Mouse (Mus musculus): Measurements from ENCODE around the gene Supt5.

- TF ChIP-seq CTCF (IDR thresholded peaks at IDR 0.05; ENCODE audit: extremely low read depth, insufficient read depth, insufficient read length, insufficient replicate concordance) (no peak), POLR2A (IDR thresholded peaks at IDR 0.05; ENCODE audit: low read depth, low read length) (no peak)
These were observed 9.2 kb upstream of the Supt5 start for GRCm38 (mm10) chr7:28347746-28348145.
